Mouse (Mus musculus): ENCODE results near the gene D7Ertd443e. TPM values are rescaled to one million over a fixed set of nuclear protein-coding genes. Genes with fewer than 3 reads are reported as not detected.

Gene D7Ertd443e
- polyA plus RNA-seq, 1 experiment from 2014 or later = not detected

GRCm38 (mm10) chr7:134372276-134372675, 13.2 kb downstream of the D7Ertd443e start:
- no peak overlapping the region for H3K4me3 ChIP-seq
- no peak for ATAC-seq
- no peak overlapping the region for H3K4me2 ChIP-seq
- no peak overlapping the region for H3K27ac ChIP-seq
- WGBS (ENCODE audit: insufficient replicate concordance) = 56% methylated on average over 5 of the region's 5 CpGs
- no peaks in the 10 kb centered on the region for H3K9me3 ChIP-seq (replicated peaks)
- no peaks in the 10 kb centered on the region for H3K4me1 ChIP-seq
- H3K27me3 ChIP-seq (replicated peaks) = no peaks in the 10 kb centered on the region
- no peak overlapping the region for H3K9ac ChIP-seq
- no peaks in the 10 kb centered on the region for H3K36me3 ChIP-seq

GRCm38 (mm10) chr7:134369241-134369640, 16.2 kb downstream of the D7Ertd443e start:
- Histone ChIP-seq H3K27me3 (replicated peaks) (no peaks in the 10 kb centered on the region), H3K4me3 (no peak overlapping the region), H3K9ac (no peak overlapping the region), H3K27ac (no peak overlapping the region), H3K36me3 (no peaks in the 10 kb centered on the region), H3K9me3 (replicated peaks) (no peaks in the 10 kb centered on the region), H3K4me2 (no peak overlapping the region), H3K4me1 (no peaks in the 10 kb centered on the region)
- ATAC-seq = no peak
- WGBS (ENCODE audit: insufficient replicate concordance) = 74% methylated on average over 4 of the region's 4 CpGs

GRCm38 (mm10) chr7:134362257-134362870, 23.1 kb downstream of the D7Ertd443e start:
- Histone ChIP-seq H3K36me3 (no peaks in the 10 kb centered on the region), H3K4me3 (no peak overlapping the region), H3K27me3 (replicated peaks) (no peaks in the 10 kb centered on the region), H3K4me1 (no peaks in the 10 kb centered on the region), H3K9ac (no peak overlapping the region), H3K4me2 (no peak overlapping the region), H3K9me3 (replicated peaks) (no peaks in the 10 kb centered on the region), H3K27ac (no peak overlapping the region)
- no peak for ATAC-seq
- WGBS (ENCODE audit: insufficient replicate concordance) = 53% methylated on average over 7 of the region's 7 CpGs

GRCm38 (mm10) chr7:134348825-134349224, 36.6 kb downstream of the D7Ertd443e start:
- Histone ChIP-seq H3K36me3 (no peaks in the 10 kb centered on the region), H3K9me3 (replicated peaks) (no peaks in the 10 kb centered on the region), H3K27ac (no peak overlapping the region), H3K9ac (no peak overlapping the region), H3K4me2 (no peak overlapping the region), H3K4me3 (no peak overlapping the region), H3K4me1 (no peaks in the 10 kb centered on the region), H3K27me3 (replicated peaks) (no peaks in the 10 kb centered on the region)
- WGBS (ENCODE audit: insufficient replicate concordance) = 23% methylated on average over 6 of the region's 6 CpGs
- no peak; the same call in 1 of the 2 replicates for ATAC-seq

GRCm38 (mm10) chr7:134342202-134342601, 43.3 kb downstream of the D7Ertd443e start:
- H3K9ac ChIP-seq = no peak overlapping the region
- 81% methylated on average over 2 of the region's 2 CpGs for WGBS (ENCODE audit: insufficient replicate concordance)
- no peaks in the 10 kb centered on the region for H3K36me3 ChIP-seq
- no peaks in the 10 kb centered on the region for H3K4me1 ChIP-seq
- no peak for ATAC-seq
- no peaks in the 10 kb centered on the region for H3K9me3 ChIP-seq (replicated peaks)
- no peak overlapping the region for H3K4me3 ChIP-seq
- H3K27ac ChIP-seq = no peak overlapping the region
- no peak overlapping the region for H3K4me2 ChIP-seq
- H3K27me3 ChIP-seq (replicated peaks) = no peaks in the 10 kb centered on the region

- ATAC-seq = no peak
- Histone ChIP-seq H3K9ac (no peak overlapping the region), H3K4me2 (no peak overlapping the region), H3K4me1 (no peaks in the 10 kb centered on the region), H3K36me3 (no peaks in the 10 kb centered on the region), H3K27ac (no peak overlapping the region), H3K9me3 (replicated peaks) (no peaks in the 10 kb centered on the region), H3K27me3 (replicated peaks) (no peaks in the 10 kb centered on the region), H3K4me3 (no peak overlapping the region)
- whole genome bisulfite sequencing (ENCODE audit: insufficient replicate concordance) = 64% methylated on average over 3 of the region's 3 CpGs
These were observed 49.5 kb downstream of the D7Ertd443e start for GRCm38 (mm10) chr7:134335951-134336350.

GRCm38 (mm10) chr7:134320979-134321378, 64.5 kb downstream of the D7Ertd443e start:
- ATAC-seq = no peak
- Histone ChIP-seq H3K4me1 (no peaks in the 10 kb centered on the region), H3K36me3 (no peaks in the 10 kb centered on the region), H3K27me3 (replicated peaks) (no peaks in the 10 kb centered on the region), H3K9me3 (replicated peaks) (no peaks in the 10 kb centered on the region), H3K27ac (no peak overlapping the region), H3K4me3 (no peak overlapping the region), H3K9ac (no peak overlapping the region), H3K4me2 (no peak overlapping the region)
- 76% methylated on average over 10 of the region's 10 CpGs for WGBS (ENCODE audit: insufficient replicate concordance)

- no peak for ATAC-seq
- Histone ChIP-seq H3K27me3 (replicated peaks) (no peaks in the 10 kb centered on the region; the same call in 1 of the 2 replicates), H3K27ac (no peak overlapping the region), H3K4me3 (no peak overlapping the region), H3K4me2 (no peak overlapping the region), H3K4me1 (no peaks in the 10 kb centered on the region), H3K9me3 (replicated peaks) (no peaks in the 10 kb centered on the region), H3K36me3 (no peaks in the 10 kb centered on the region), H3K9ac (no peak overlapping the region)
- 64% methylated on average over 3 of the region's 3 CpGs for WGBS (ENCODE audit: insufficient replicate concordance)
These were observed 83.4 kb downstream of the D7Ertd443e start for GRCm38 (mm10) chr7:134302084-134302483.

- H3K9ac ChIP-seq = no peak overlapping the region
- no peaks in the 10 kb centered on the region for H3K4me1 ChIP-seq
- no peak for ATAC-seq
- H3K4me2 ChIP-seq = no peak overlapping the region
- H3K27me3 ChIP-seq (replicated peaks) = no peaks in the 10 kb centered on the region; the same call in 1 of the 2 replicates
- no peak overlapping the region for H3K27ac ChIP-seq
- no peaks in the 10 kb centered on the region for H3K9me3 ChIP-seq (replicated peaks)
- H3K36me3 ChIP-seq = no peaks in the 10 kb centered on the region
- H3K4me3 ChIP-seq = no peak overlapping the region
- 28% methylated on average over 8 of the region's 8 CpGs for WGBS (ENCODE audit: insufficient replicate concordance)
These were observed 84.2 kb downstream of the D7Ertd443e start for GRCm38 (mm10) chr7:134301285-134301684.

GRCm38 (mm10) chr7:134292750-134293149, 92.7 kb downstream of the D7Ertd443e start:
- Histone ChIP-seq H3K4me1 (0 out of 2 replicates have a peak, but pooled peaks cover 5% of the 10 kb centered on the region), H3K9me3 (replicated peaks) (no peaks in the 10 kb centered on the region), H3K4me2 (no peak overlapping the region), H3K4me3 (no peak overlapping the region), H3K36me3 (no peaks in the 10 kb centered on the region), H3K27me3 (replicated peaks) (0 out of 2 replicates have a peak, but pooled peaks cover 2% of the 10 kb centered on the region), H3K9ac (no peak overlapping the region), H3K27ac (no peak overlapping the region)
- ATAC-seq = no peak
- WGBS (ENCODE audit: insufficient replicate concordance) = 61% methylated on average over 3 of the region's 3 CpGs

- 52% methylated on average over 7 of the region's 7 CpGs for WGBS (ENCODE audit: insufficient replicate concordance)
- no peak for ATAC-seq
- no peaks in the 10 kb centered on the region for H3K36me3 ChIP-seq
These were observed 95.7 kb downstream of the D7Ertd443e start for GRCm38 (mm10) chr7:134289611-134290301.

GRCm38 (mm10) chr7:134289126-134289525, 96.3 kb downstream of the D7Ertd443e start:
- no peak for ATAC-seq
- 77% methylated on average over 5 of the region's 5 CpGs for WGBS (ENCODE audit: insufficient replicate concordance)

More at GRCm38 (mm10) chr7:134289611-134290301, 95.7 kb downstream of the D7Ertd443e start:
- no peak overlapping the region for H3K9ac ChIP-seq
- H3K9me3 ChIP-seq (replicated peaks) = no peaks in the 10 kb centered on the region
- H3K4me3 ChIP-seq = no peak overlapping the region
- no peak overlapping the region for H3K27ac ChIP-seq
- 0 out of 2 replicates have a peak, but pooled peaks cover 7% of the 10 kb centered on the region for H3K4me1 ChIP-seq
- H3K4me2 ChIP-seq = no peak overlapping the region
- 0 out of 2 replicates have a peak, but pooled peaks cover 2% of the 10 kb centered on the region for H3K27me3 ChIP-seq (replicated peaks)

More at GRCm38 (mm10) chr7:134289126-134289525, 96.3 kb downstream of the D7Ertd443e start:
- 0 out of 2 replicates have a peak, but pooled peaks cover 2% of the 10 kb centered on the region for H3K27me3 ChIP-seq (replicated peaks)
- H3K4me1 ChIP-seq = 0 out of 2 replicates have a peak, but pooled peaks cover 7% of the 10 kb centered on the region
- H3K36me3 ChIP-seq = no peaks in the 10 kb centered on the region
- H3K9ac ChIP-seq = no peak overlapping the region
- H3K27ac ChIP-seq = no peak overlapping the region
- H3K4me2 ChIP-seq = no peak overlapping the region
- no peak overlapping the region for H3K4me3 ChIP-seq
- H3K9me3 ChIP-seq (replicated peaks) = no peaks in the 10 kb centered on the region

Measured in liver, embryonic 12.5 days (tissue).